Mouse (Mus musculus): ENCODE measurements around the gene Mss51.

- TF ChIP-seq POLR2A (IDR thresholded peaks at IDR 0.05; ENCODE audit: low read depth, low read length) (no peak), CTCF (IDR thresholded peaks at IDR 0.05; ENCODE audit: extremely low read depth, insufficient read length, insufficient replicate concordance, low read depth, low read length) (no peak)
These were observed 44.9 kb downstream of the Mss51 start, which contains the start of gene Cfap70 for GRCm38 (mm10) chr14:20451765-20452331.

Measured in small intestine, adult 2 months (tissue).